Mouse (Mus musculus) activated CD4-positive, CD25-positive, alpha-beta regulatory T cell, adult 9 weeks (primary cell): Measurements from ENCODE around the gene Orai2. TPM values are rescaled to one million over a fixed set of nuclear protein-coding genes. Genes with fewer than 3 reads are reported as not detected.

Source experiments
- polyA plus RNA-seq: library from polyadenylated mRNA; unstranded; fragments of 100-300 nt; shearing (Covaris generic); gene quantifications from one replicate; pipeline ENCODE4 v1.2.1, GENCODE M21; 2017

The Orai2 gene
- polyA plus RNA-seq = 78.2 TPM

GRCm38 (mm10) chr5:136170512-136171362 lies at the start of gene Orai2:
TSS of gene Orai2 (minus strand) at chr5:136170713.

GRCm38 (mm10) chr5:136198474-136199391 lies 28.2 kb upstream of the Orai2 start, which contains the start of gene Prkrip1:
TSS of gene Prkrip1 (minus strand) at chr5:136198963.

GRCm38 (mm10) chr5:136135571-136136291 lies 34.8 kb downstream of the Orai2 start, which contains the start of the genes Lrwd1 and Alkbh4:
TSS of gene Lrwd1 (minus strand) at chr5:136136074.
TSS of gene Alkbh4 (plus strand) at chr5:136136146.

GRCm38 (mm10) chr5:136115891-136116783 lies 54.4 kb downstream of the Orai2 start, which contains the start of gene Polr2j:
TSS of gene Polr2j (plus strand) at chr5:136116631.

Other genes with a start within 250 kb of the Orai2 start
- 74.8 TPM for gene Ywhag, start 236.1 kb downstream of the Orai2 start, polyA plus RNA-seq
- 1.1 TPM for gene Ssc4d, start 196.2 kb downstream of the Orai2 start, polyA plus RNA-seq
- not detected for gene Zp3, start 190.6 kb downstream of the Orai2 start, polyA plus RNA-seq
- 23.3 TPM for gene Dtx2, start 175.9 kb downstream of the Orai2 start, polyA plus RNA-seq
- gene Upk3b, start 132.2 kb downstream of the Orai2 start, polyA plus RNA-seq = not detected
- gene Upk3bl, start 116.2 kb downstream of the Orai2 start, polyA plus RNA-seq = not detected
- gene Rasa4, start 86.8 kb downstream of the Orai2 start, polyA plus RNA-seq = 2.1 TPM
- 176 TPM for gene Polr2j, start 54.1 kb downstream of the Orai2 start, polyA plus RNA-seq
- gene Lrwd1, start 34.6 kb downstream of the Orai2 start, polyA plus RNA-seq = 58.2 TPM
- 64.1 TPM for gene Alkbh4, start 34.6 kb downstream of the Orai2 start, polyA plus RNA-seq
- 51.6 TPM for gene Prkrip1, start 28.2 kb upstream of the Orai2 start, polyA plus RNA-seq
- not detected for gene Sh2b2, start 75.8 kb upstream of the Orai2 start, polyA plus RNA-seq